ENCODE assay signal across 8 mouse cellular contexts in the genomic region with DNA sequence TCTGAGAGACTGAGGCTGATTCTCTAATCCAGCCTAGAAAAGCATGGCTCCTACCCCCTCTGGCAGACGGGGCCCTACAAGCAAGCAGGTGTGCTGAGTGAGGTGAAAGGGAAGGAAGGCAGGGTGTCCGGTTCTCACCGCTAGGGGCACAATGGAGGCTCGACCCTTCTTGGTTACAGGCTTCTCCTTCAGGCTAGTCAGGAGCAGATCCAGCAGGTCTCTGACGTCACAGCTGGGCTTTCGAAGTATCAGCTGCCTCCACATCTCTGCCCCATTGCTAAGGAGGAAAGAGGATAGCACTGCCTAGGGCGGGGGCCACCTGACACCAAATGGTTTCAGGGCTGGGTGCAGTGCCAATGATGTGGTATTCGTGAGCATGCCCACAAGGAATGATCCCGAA. TPM values are rescaled to one million over a fixed set of nuclear protein-coding genes. Genes with fewer than 3 reads are reported as not detected.
DNase-seq lines count a peak whose midpoint lies in the region; ATAC-seq and TF ChIP-seq lines count a peak whose summit lies in the region.

No protein-coding gene starts in this region.

- peak; percentile 22; the same call in 1 of the 2 replicates for ATAC-seq in hindbrain, embryonic 11.5 days (ENCODE audit: low FRiP score)
- no peak for ATAC-seq in midbrain, postnatal 0 days (ENCODE audit: low FRiP score)

- H3K27me3 ChIP-seq in testis, adult 2 months (ENCODE audit: control insufficient read depth, insufficient read depth, low read length) = no peaks in the 10 kb centered on the region
- no peaks in the 10 kb centered on the region for H3K27me3 ChIP-seq in hindbrain, embryonic 11.5 days (ENCODE audit: control insufficient read depth, insufficient read depth, low read length)
- H3K27me3 ChIP-seq in midbrain, postnatal 0 days (ENCODE audit: insufficient read depth, low read length) = no peaks in the 10 kb centered on the region

- peak; percentile 49; the same call in 1 of the 2 replicates for TF ChIP-seq CTCF in testis, adult 2 months (IDR thresholded peaks at IDR 0.05; ENCODE audit: control insufficient read depth, insufficient read depth, insufficient replicate concordance, low read depth, low read length)
- TF ChIP-seq CTCF in midbrain, postnatal 0 days (IDR thresholded peaks at IDR 0.05) = peak; percentile 64

- no peaks in the 10 kb centered on the region for H3K9me3 ChIP-seq in hindbrain, embryonic 11.5 days (ENCODE audit: control insufficient read depth, low read length)
- no peaks in the 10 kb centered on the region for H3K9me3 ChIP-seq in midbrain, postnatal 0 days (ENCODE audit: low read length)

- H3K4me3 ChIP-seq in testis, adult 2 months (ENCODE audit: control insufficient read depth, low read depth, low read length) = no peak overlapping the region
- no peak overlapping the region for H3K4me3 ChIP-seq in hindbrain, embryonic 11.5 days (ENCODE audit: low read depth, low read length)
- H3K4me3 ChIP-seq in midbrain, postnatal 0 days (ENCODE audit: low read depth, low read length) = no peak overlapping the region

- WGBS in hindbrain, embryonic 11.5 days = 16% methylated on average over 9 of the region's 9 CpGs
- 16% methylated on average over 9 of the region's 9 CpGs for WGBS in midbrain, postnatal 0 days

- no peaks in the 10 kb centered on the region for H3K36me3 ChIP-seq in testis, adult 2 months (ENCODE audit: control insufficient read depth, insufficient read depth, low read length)
- no peaks in the 10 kb centered on the region for H3K36me3 ChIP-seq in hindbrain, embryonic 11.5 days (ENCODE audit: control insufficient read depth, insufficient read depth, low read length)
- H3K36me3 ChIP-seq in midbrain, postnatal 0 days (ENCODE audit: insufficient read depth, low read length) = no peaks in the 10 kb centered on the region

- no peak overlapping the region for H3K9ac ChIP-seq in hindbrain, embryonic 11.5 days (ENCODE audit: low read depth, low read length)
- H3K9ac ChIP-seq in midbrain, postnatal 0 days (replicated peaks; ENCODE audit: low read length, poor library complexity, severe bottlenecking) = no peak overlapping the region

- TF ChIP-seq POLR2A in testis, adult 2 months (IDR thresholded peaks at IDR 0.05; ENCODE audit: control insufficient read depth, low read depth, low read length) = no peak

- no peak for DNase-seq in testis, postnatal 10 days (ENCODE audit: low spot score)
- peak; percentile 79 for DNase-seq in embryo, embryonic 10.5 days (ENCODE audit: low spot score)
- peak; percentile 75 for DNase-seq in hindbrain, embryonic 11.5 days (ENCODE audit: low spot score)
- peak; percentile 20 to 34 for DNase-seq in layer of hippocampus, postnatal 36 days
- DNase-seq in midbrain, postnatal 0 days (ENCODE audit: low spot score) = peak; percentile 42
- DNase-seq in natural killer cell, adult 2 months (ENCODE audit: low spot score in 2 of 2) = no peak
- DNase-seq in adrenal gland, adult 18-20 months (ENCODE audit: low spot score in 2 of 2) = no peak

- no peak overlapping the region for H3K4me2 ChIP-seq in hindbrain, embryonic 11.5 days (replicated peaks; ENCODE audit: low read depth, low read length)
- no peak overlapping the region for H3K4me2 ChIP-seq in midbrain, postnatal 0 days (ENCODE audit: low read depth, low read length, poor library complexity, severe bottlenecking)

- H3K27ac ChIP-seq in testis, adult 2 months (ENCODE audit: control insufficient read depth, insufficient read depth, low read depth, low read length) = no peak overlapping the region
- H3K27ac ChIP-seq in hindbrain, embryonic 11.5 days (ENCODE audit: low read depth, low read length) = no peak overlapping the region
- H3K27ac ChIP-seq in midbrain, postnatal 0 days (ENCODE audit: low read depth, low read length) = peak overlapping the region; percentile 77

- no peaks in the 10 kb centered on the region for H3K4me1 ChIP-seq in testis, adult 2 months (ENCODE audit: control insufficient read depth, insufficient read depth, low read length)
- H3K4me1 ChIP-seq in hindbrain, embryonic 11.5 days (replicated peaks; ENCODE audit: control insufficient read depth, insufficient read depth, low read length) = no peaks in the 10 kb centered on the region
- peaks cover 20% of the 10 kb centered on the region for H3K4me1 ChIP-seq in midbrain, postnatal 0 days (ENCODE audit: insufficient read depth, low read length)

RNA-seq across cellular contexts. Expression of a gene that starts 21.2 kb away (rescaled TPM):
- polyA plus RNA-seq in testis, adult 2 months (2012; rRNA removed) = 155 and 159 TPM in 2 replicates
- polyA plus RNA-seq in hindbrain, embryonic 11.5 days (2014; fragmentation: Nextera tagmentation; extraction: Ambion mirVana) = 78.5 and 95.4 TPM in 2 replicates
- total RNA-seq in layer of hippocampus, postnatal 36 days (2021) = 10 to 100 TPM; 50.1 to 50.3 TPM
- 121 and 127 TPM in 2 replicates for total RNA-seq in midbrain, postnatal 0 days (2014; rRNA removed)
- polyA plus RNA-seq in midbrain, postnatal 0 days (2015; fragmentation: Nextera tagmentation; extraction: Ambion mirVana) = 93.2 and 111 TPM in 2 replicates
- 10 to 100 TPM; 21.9 to 22.1 TPM for total RNA-seq in adrenal gland, adult 18-20 months (2021)

RNA-seq across cellular contexts. Expression of a gene that starts 30.7 kb away (rescaled TPM):
- 158 and 166 TPM in 2 replicates for polyA plus RNA-seq in testis, adult 2 months (2012; rRNA removed)
- 0.25 TPM in 1 of 2 replicates, not detected in the other for polyA plus RNA-seq in hindbrain, embryonic 11.5 days (2014; fragmentation: Nextera tagmentation; extraction: Ambion mirVana)
- total RNA-seq in layer of hippocampus, postnatal 36 days (2021) = 1 to 10 TPM; 2.8 to 2.9 TPM
- total RNA-seq in midbrain, postnatal 0 days (2014; rRNA removed) = 1.1 and 1.3 TPM in 2 replicates
- 0.59 and 0.64 TPM in 2 replicates for polyA plus RNA-seq in midbrain, postnatal 0 days (2015; fragmentation: Nextera tagmentation; extraction: Ambion mirVana)
- total RNA-seq in adrenal gland, adult 18-20 months (2021) = 1 to 10 TPM; 1.5 to 1.7 TPM

RNA-seq across cellular contexts. Expression of a gene that starts 33.7 kb away (rescaled TPM):
- polyA plus RNA-seq in testis, adult 2 months (2012; rRNA removed) = 1.0 and 1.1 TPM in 2 replicates
- not detected in 2 replicates for polyA plus RNA-seq in hindbrain, embryonic 11.5 days (2014; fragmentation: Nextera tagmentation; extraction: Ambion mirVana)
- not detected for total RNA-seq in layer of hippocampus, postnatal 36 days (2021)
- not detected in 2 replicates for total RNA-seq in midbrain, postnatal 0 days (2014; rRNA removed)
- not detected in 2 replicates for polyA plus RNA-seq in midbrain, postnatal 0 days (2015; fragmentation: Nextera tagmentation; extraction: Ambion mirVana)
- total RNA-seq in adrenal gland, adult 18-20 months (2021) = under 1 TPM; 0.20 to 0.26 TPM

RNA-seq across cellular contexts. Expression of a gene that starts 49.1 kb away (rescaled TPM):
- 2.3 and 2.4 TPM in 2 replicates for polyA plus RNA-seq in testis, adult 2 months (2012; rRNA removed)
- polyA plus RNA-seq in hindbrain, embryonic 11.5 days (2014; fragmentation: Nextera tagmentation; extraction: Ambion mirVana) = 9.6 and 10.3 TPM in 2 replicates
- total RNA-seq in layer of hippocampus, postnatal 36 days (2021) = 1 to 10 TPM; 5.3 to 7.1 TPM
- total RNA-seq in midbrain, postnatal 0 days (2014; rRNA removed) = 5.9 and 10.3 TPM in 2 replicates
- polyA plus RNA-seq in midbrain, postnatal 0 days (2015; fragmentation: Nextera tagmentation; extraction: Ambion mirVana) = 7.0 and 7.4 TPM in 2 replicates
- total RNA-seq in adrenal gland, adult 18-20 months (2021) = 1 to 10 TPM; 3.2 to 4.9 TPM

Comparison
In these comparisons a context has a peak if more than half of its experiments do, and no peak if none do; other contexts are left out.
1. DNase-seq: peak in embryo, embryonic 10.5 days (single experiment), hindbrain, embryonic 11.5 days (single experiment), layer of hippocampus, postnatal 36 days (2 of 2) and midbrain, postnatal 0 days (single experiment); none in testis, postnatal 10 days (single experiment), natural killer cell, adult 2 months (0 of 2) and adrenal gland, adult 18-20 months (0 of 2).